Mouse (Mus musculus) stomach, embryonic 16.5 days (tissue): ENCODE measurements around the gene Gm4707. TPM values are rescaled to one million over a fixed set of nuclear protein-coding genes. Genes with fewer than 3 reads are reported as not detected.
A peak's percentile ranks its signal among the peaks of the same experiment; 100 is the strongest.

Experiments
- ATAC-seq: fragments of 200-750 bp; cut with Nextera tagmentation; 2 replicates; pipeline ENCODE4 v1.8.0; 2017; ENCODE audit warnings: moderate number of reproducible peaks, moderate TSS enrichment; ENCODE audit not compliant: insufficient read depth, low FRiP score
- H3K27ac ChIP-seq: fragments of 300-500 bp; sonication (generic); 2 replicates; pipeline ENCODE4 v1.5.1; 2014; ENCODE audit warnings: low read length
- H3K27me3 ChIP-seq: fragments of 300-500 bp; sonication (generic); 2 replicates; pipeline ENCODE4 v1.6.1; 2014; ENCODE audit warnings: low read length, control low read depth, mixed read lengths; ENCODE audit not compliant: control insufficient read depth, insufficient read depth
- H3K36me3 ChIP-seq: fragments of 300-500 bp; sonication (generic); 2 replicates; pipeline ENCODE4 v1.6.1; 2014; ENCODE audit warnings: low read length; ENCODE audit not compliant: control insufficient read depth, insufficient read depth
- H3K4me1 ChIP-seq: fragments of 300-500 bp; sonication (generic); 2 replicates; pipeline ENCODE4 v1.6.1; 2014; ENCODE audit warnings: low read length, control low read depth, mixed read lengths; ENCODE audit not compliant: control insufficient read depth, insufficient read depth
- H3K4me2 ChIP-seq: fragments of 300-500 bp; sonication (generic); 2 replicates; pipeline ENCODE4 v1.6.1; 2014; ENCODE audit warnings: low read depth, low read length, mixed read lengths
- H3K4me3 ChIP-seq: fragments of 300-500 bp; sonication (generic); replicated peaks from 2 replicates; pipeline ENCODE4 v1.5.1; 2014; ENCODE audit warnings: mild to moderate bottlenecking, low read length
- H3K9ac ChIP-seq: fragments of 300-500 bp; sonication (generic); 2 replicates; pipeline ENCODE4 v1.6.1; 2014; ENCODE audit warnings: low read length
- H3K9me3 ChIP-seq: fragments of 300-500 bp; sonication (generic); replicated peaks from 2 replicates; pipeline ENCODE4 v1.6.1; 2016; ENCODE audit warnings: low read length, control low read depth; ENCODE audit not compliant: control insufficient read depth
- WGBS: fragments of 180-500 bp; shearing (Covaris S2); extraction: QIAGEN DNeasy Blood & Tissue Kit; methylation state at CpG from one replicate; pipeline ENCODE4 v1.1.7; 2014; 5-methylcytosine and 5-hydroxymethylcytosine counted together
- polyA plus RNA-seq: library from polyadenylated mRNA; unstranded; fragments of >200 nt; fragmentation: Nextera tagmentation; extraction: Ambion mirVana; gene quantifications from 2 replicates; pipeline ENCODE4 v1.2.1, GENCODE M21; 2015

Gene Gm4707
- polyA plus RNA-seq, 1 experiment from 2014 or later = 3.3 TPM

DNA sequence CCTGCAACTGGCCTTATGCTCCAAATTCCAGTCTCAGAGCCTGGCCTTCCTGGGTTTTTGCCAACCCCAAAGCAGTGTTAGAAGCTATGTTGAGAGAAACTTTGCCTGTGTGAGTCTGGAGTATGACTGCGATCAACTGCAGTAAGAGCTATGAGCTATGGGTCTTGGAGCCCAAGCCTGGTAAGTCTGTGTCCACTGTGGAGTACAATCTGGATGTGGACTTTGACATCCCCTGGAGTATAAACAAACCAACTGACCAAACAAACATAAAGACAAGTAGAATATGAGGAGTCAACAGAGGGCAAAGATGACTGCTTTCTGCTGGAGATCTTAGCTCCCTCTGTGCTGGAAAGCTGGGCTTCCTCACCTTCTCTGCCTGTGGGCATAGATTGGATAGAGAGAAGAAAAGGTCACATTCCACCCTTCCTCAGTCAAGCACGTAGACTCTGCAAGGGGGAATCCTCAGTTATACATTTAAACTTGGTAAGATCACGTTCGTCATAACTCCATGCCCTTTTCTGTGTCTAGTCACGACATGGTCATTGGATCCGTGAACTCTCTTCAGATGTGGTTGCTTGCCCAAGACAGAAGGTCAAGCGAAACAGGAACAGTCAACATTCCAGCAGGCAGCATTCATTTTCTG lies 23.8 kb upstream of the Gm4707 start:
- no peaks in the 10 kb centered on the region for H3K27me3 ChIP-seq
- H3K4me2 ChIP-seq = no peak overlapping the region
- H3K27ac ChIP-seq = no peak overlapping the region
- no peaks in the 10 kb centered on the region for H3K9me3 ChIP-seq
- no peaks in the 10 kb centered on the region for H3K36me3 ChIP-seq
- no peak overlapping the region for H3K9ac ChIP-seq
- no peak for ATAC-seq
- no peaks in the 10 kb centered on the region for H3K4me1 ChIP-seq
- WGBS = 84% methylated on average over 7 of the region's 7 CpGs
- no peak overlapping the region for H3K4me3 ChIP-seq

DNA sequence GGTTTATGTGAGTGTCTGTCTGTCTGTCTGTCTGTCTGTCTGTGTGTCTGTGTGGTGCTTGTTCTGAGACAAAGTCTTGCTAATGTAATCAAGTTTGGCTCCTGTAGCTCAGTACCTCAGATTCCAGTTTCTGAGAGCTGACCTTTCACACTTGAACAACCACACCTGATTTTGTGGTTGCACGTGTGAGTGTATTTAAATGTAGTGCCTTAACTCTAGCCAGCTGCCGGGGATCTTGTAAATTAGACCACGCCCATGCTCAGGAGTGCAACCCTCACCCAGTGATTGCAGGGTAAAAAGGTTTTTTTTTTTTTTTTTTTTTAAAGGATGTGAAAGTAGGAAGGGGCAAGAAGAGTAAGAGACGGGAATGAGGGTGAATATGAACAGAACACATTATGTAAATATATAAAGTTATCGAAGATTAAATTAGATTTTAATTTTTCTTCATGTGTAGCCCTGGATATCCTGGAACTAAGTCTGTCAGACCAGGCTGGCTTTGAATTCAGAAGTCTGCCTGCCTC lies 19.7 kb upstream of the Gm4707 start:
- Histone ChIP-seq H3K9ac (no peak overlapping the region), H3K27ac (no peak overlapping the region), H3K4me2 (no peak overlapping the region), H3K9me3 (no peaks in the 10 kb centered on the region), H3K4me1 (0 out of 2 replicates have a peak, but pooled peaks cover 5% of the 10 kb centered on the region), H3K36me3 (no peaks in the 10 kb centered on the region), H3K4me3 (no peak overlapping the region), H3K27me3 (no peaks in the 10 kb centered on the region)
- no peak for ATAC-seq
- 50% methylated on average over 5 of the region's 5 CpGs for WGBS

GRCm38 (mm10) chr17:71477481-71477880 lies 17.8 kb upstream of the Gm4707 start:
- no peak overlapping the region for H3K4me3 ChIP-seq
- H3K9me3 ChIP-seq = no peaks in the 10 kb centered on the region
- H3K27me3 ChIP-seq = no peaks in the 10 kb centered on the region
- no peak overlapping the region for H3K4me2 ChIP-seq
- WGBS = 95% methylated on average over 8 of the region's 8 CpGs
- H3K9ac ChIP-seq = no peak overlapping the region
- ATAC-seq = no peak
- peaks cover 9% of the 10 kb centered on the region for H3K4me1 ChIP-seq
- H3K36me3 ChIP-seq = no peaks in the 10 kb centered on the region
- H3K27ac ChIP-seq = no peak overlapping the region

DNA sequence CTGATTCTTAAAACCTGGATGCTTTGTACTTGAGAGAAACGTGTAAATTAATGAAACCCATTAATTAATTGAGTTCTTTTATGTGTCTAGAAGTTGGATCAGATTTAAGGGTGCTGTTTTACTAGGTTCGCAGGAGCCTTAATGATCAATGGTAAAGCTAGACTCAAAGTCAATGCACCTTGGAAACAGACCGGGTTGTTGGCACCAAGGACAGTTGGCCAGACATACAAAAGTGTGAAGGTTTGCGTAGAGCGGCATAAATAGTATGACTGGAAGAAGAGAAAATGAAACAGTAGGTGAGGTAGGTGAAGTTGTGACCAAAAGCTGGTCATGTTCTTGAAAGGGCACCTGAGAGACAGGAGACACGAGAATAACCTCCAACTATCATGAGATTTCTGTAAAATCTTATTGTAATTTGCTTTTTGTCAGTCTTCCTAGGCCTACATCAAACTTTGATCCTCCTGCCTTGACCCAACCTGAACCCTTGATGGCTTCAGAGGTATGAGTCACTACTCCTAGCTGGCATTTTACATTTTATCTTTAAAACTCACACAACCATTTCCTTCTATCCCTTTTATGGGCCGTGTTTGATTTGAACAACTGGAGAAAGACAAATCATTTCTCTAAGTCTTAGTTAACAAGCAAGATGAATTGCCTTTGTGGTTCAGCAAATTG lies 16.8 kb upstream of the Gm4707 start:
- no peaks in the 10 kb centered on the region for H3K9me3 ChIP-seq
- no peaks in the 10 kb centered on the region for H3K36me3 ChIP-seq
- no peak for ATAC-seq
- peaks cover 9% of the 10 kb centered on the region for H3K4me1 ChIP-seq
- H3K27me3 ChIP-seq = no peaks in the 10 kb centered on the region
- H3K27ac ChIP-seq = peak overlapping the region; percentile 49
- peak overlapping the region; percentile 89 for H3K4me3 ChIP-seq
- H3K9ac ChIP-seq = peak overlapping the region; percentile 98; the same call in 1 of the 2 replicates
- WGBS = 62% methylated on average over 7 of the region's 7 CpGs
- peak overlapping the region; percentile 66 for H3K4me2 ChIP-seq

DNA sequence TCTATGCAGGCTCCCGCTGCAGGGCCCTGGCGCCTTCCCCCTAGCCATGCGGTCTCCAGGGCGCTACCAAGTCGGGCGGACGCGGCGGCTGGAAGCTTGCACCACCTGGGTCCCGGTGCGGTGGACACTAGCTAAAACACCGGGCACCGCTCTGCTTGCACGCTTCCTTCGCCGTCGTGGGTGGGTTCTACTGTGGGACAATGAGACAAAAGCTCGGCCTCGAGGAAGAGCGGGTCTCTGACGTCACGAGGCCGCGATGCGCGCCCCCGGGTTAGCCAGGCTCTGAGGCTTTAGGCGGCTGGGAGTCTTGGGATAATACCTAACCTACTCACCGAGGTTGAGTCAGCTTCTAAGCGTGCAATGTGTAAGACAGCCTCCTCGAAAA lies 16.0 kb upstream of the Gm4707 start:
- under 1% methylated on average over 31 of the region's 31 CpGs for WGBS
- H3K36me3 ChIP-seq = no peaks in the 10 kb centered on the region
- peak overlapping the region; percentile 99 for H3K27ac ChIP-seq
- H3K4me3 ChIP-seq = peak overlapping the region; percentile 89
- H3K4me1 ChIP-seq = peaks cover 9% of the 10 kb centered on the region
- H3K27me3 ChIP-seq = no peaks in the 10 kb centered on the region
- ATAC-seq = peak; percentile 63
- H3K4me2 ChIP-seq = peak overlapping the region; percentile 66
- H3K9me3 ChIP-seq = no peaks in the 10 kb centered on the region
- H3K9ac ChIP-seq = peak overlapping the region; percentile 98

DNA sequence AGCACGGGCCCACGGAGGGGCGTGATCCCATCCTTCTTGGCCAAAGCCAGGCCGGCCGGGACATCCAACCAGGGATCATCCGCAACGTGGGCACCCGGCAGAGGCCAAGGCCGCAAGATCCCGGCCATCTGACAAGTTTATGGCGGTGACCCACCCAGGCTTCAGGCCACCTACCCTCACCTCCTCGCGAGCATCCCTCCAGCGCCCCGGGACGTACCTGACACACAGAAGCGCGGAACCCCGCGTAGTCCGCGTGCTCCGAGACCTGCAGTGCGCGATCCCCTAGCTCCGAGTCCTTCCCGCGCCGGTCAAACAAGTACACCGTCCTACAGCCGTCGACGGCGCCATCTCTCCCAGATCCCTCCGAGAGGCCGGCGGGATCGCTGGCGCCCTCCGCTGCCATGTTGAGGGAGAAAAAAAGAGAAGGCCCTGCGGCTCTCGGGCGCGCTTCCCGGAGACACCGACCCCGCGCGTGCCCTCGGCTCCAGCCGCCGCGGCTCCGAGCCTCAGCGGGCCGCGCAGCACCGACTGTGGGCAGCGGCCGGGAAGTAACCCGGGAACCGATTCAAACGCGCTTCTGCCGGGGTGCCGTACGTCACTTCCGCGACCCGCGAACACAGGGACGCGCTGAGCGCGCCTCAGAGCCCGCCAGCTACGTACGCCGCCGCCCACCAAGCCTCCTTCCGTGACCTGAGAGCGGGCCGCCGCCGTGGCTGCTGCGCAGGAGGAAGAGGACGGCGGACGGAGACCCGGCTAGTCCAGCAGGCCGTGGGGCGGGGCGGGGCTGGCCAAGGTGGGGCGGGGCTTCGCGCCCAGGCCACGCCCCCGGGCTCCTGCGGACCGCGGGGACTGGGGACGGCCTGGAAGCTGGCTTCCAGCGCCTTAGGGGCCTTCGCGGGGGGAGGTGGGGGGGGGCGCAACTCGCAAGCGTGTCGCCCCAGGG lies 15.3 kb upstream of the Gm4707 start, which contains the start of gene Smchd1:
TSS of gene Smchd1 (minus strand) at position 582 of the 943 bp plus-strand sequence.
- no peaks in the 10 kb centered on the region for H3K36me3 ChIP-seq
- H3K4me3 ChIP-seq = peak within 1 kb of the TSS; percentile 89
- no peaks in the 10 kb centered on the region for H3K27me3 ChIP-seq
- H3K9me3 ChIP-seq = no peaks in the 10 kb centered on the region
- H3K4me1 ChIP-seq = peaks cover 9% of the 10 kb centered on the region
- H3K4me2 ChIP-seq = peak within 1 kb of the TSS; percentile 87
- peak within 1 kb of the TSS; percentile 99 for H3K27ac ChIP-seq
- peak within 1 kb of the TSS; percentile 98 for H3K9ac ChIP-seq
- peak; percentile 98 for ATAC-seq
- WGBS = under 1% methylated on average over 94 of the region's 109 CpGs

DNA sequence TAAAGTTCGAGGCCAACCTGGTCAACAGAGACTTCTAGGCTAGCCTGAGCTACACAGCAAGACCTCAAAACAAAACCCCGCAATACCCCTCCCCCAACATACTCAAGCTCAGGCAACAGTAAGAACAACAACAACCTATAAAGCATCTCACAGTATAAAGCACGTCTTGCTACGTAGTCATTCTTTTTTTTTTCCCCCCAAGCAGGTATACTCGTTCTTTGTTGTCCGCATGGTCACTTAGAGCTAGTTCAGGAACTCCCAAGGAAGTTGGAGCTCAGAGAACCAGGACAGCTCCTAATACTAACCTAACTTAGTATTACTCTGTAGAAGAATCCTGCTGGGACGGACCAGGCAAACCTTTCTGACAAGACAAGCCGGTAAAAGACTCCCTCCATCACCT lies 14.4 kb upstream of the Gm4707 start:
- peak overlapping the region; percentile 87 for H3K4me2 ChIP-seq
- no peak for ATAC-seq
- H3K27ac ChIP-seq = 0 out of 2 replicates have a peak overlapping the region, but pooled peaks have one; percentile 99
- 10% methylated on average over 8 of the region's 8 CpGs for WGBS
- H3K27me3 ChIP-seq = no peaks in the 10 kb centered on the region
- H3K9ac ChIP-seq = peak overlapping the region; percentile 98
- H3K4me1 ChIP-seq = peaks cover 9% of the 10 kb centered on the region
- H3K4me3 ChIP-seq = peak overlapping the region; percentile 89
- no peaks in the 10 kb centered on the region for H3K36me3 ChIP-seq
- H3K9me3 ChIP-seq = no peaks in the 10 kb centered on the region

DNA sequence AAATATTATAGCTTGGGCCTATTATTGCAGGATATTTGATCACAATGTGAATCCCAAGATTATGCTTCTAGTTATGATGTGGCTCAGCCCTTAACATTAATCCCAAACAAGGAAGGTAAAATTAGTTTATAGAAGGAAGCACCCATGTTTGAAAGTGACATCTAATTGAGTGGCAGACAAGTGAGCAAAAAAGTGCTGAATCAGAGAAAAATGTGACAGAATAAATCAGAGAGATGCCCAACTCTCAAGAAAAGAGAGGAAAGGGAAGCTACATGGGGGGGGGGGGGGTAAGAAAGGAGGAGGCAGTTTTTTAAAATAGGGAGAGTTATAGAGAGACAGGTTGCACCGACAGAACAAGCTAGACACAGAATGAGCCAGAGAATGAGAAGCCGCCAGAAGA lies 11.5 kb upstream of the Gm4707 start:
- no peak overlapping the region for H3K27ac ChIP-seq
- no peak overlapping the region for H3K4me2 ChIP-seq
- H3K9me3 ChIP-seq = no peaks in the 10 kb centered on the region
- H3K4me3 ChIP-seq = no peak overlapping the region
- ATAC-seq = no peak
- no peaks in the 10 kb centered on the region for H3K27me3 ChIP-seq
- H3K36me3 ChIP-seq = no peaks in the 10 kb centered on the region
- H3K4me1 ChIP-seq = peaks cover 6% of the 10 kb centered on the region
- no peak overlapping the region for H3K9ac ChIP-seq
- WGBS = 58% methylated on average over 2 of the region's 2 CpGs
